Mouse (Mus musculus): ENCODE results near the gene Sergef. TPM values are rescaled to one million over a fixed set of nuclear protein-coding genes. Genes with fewer than 3 reads are reported as not detected.

The Sergef gene
- total and polyA plus RNA-seq, 2 experiments from 2014 or later: 46.9 to 50.7 TPM

DNA sequence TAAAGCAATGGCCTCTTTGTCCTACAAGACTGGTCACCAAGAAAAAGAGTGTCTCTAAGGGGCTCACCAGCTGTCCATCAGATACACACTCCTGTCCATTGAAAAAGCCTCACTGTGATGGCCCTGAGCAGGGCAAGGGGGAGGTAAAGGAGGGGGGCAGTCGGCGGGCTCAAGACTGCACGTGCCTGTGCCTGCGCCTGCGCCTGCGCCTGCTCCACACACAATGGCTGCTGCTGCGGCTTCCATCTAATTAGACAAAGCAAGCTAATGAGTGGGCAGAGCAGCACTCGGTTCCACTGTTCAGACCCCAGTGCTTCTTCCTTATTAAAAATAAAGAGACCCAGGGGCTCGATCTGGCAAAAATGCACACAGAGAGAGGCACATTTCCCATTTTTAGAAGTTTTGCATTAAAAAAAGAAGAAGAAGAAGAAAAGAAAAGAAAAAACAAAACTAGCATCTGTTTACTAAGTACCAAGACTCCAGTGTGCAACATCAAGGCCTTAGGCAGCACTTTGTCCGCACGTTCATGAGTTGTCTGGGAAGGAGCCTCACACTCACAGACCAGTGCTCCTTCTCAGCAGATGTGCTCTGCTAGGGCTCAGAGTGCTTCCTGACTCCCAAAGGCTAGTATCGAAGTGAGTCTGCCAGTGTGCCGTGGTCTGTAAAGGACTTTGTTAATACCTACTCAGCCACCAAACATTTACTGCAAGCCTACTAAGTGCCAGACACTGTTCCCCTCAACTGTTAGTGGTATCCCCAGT lies 83.1 kb downstream of the Sergef start:
- 24% methylated on average over 13 of the region's 13 CpGs for WGBS
- no peak overlapping the region for H3K9ac ChIP-seq
- TF ChIP-seq CTCF (IDR thresholded peaks at IDR 0.05; ENCODE audit: low read depth): no peak
- no peaks in the 10 kb centered on the region for H3K36me3 ChIP-seq (ENCODE audit: insufficient read depth)
- H3K27me3 ChIP-seq (ENCODE audit: insufficient read depth, low read length): no peaks in the 10 kb centered on the region
- H3K4me1 ChIP-seq (ENCODE audit: insufficient read depth): no peaks in the 10 kb centered on the region
- ATAC-seq: peak; percentile 91
- peak; percentile 76 for DNase-seq
- no peak overlapping the region for H3K27ac ChIP-seq (ENCODE audit: low read depth, low read length)
- peak overlapping the region; percentile 26; the same call in 1 of the 2 replicates for H3K4me2 ChIP-seq (ENCODE audit: low read depth)
- no peaks in the 10 kb centered on the region for H3K9me3 ChIP-seq (ENCODE audit: low read length)
- no peak overlapping the region for H3K4me3 ChIP-seq (ENCODE audit: low read depth, low read length)

DNA sequence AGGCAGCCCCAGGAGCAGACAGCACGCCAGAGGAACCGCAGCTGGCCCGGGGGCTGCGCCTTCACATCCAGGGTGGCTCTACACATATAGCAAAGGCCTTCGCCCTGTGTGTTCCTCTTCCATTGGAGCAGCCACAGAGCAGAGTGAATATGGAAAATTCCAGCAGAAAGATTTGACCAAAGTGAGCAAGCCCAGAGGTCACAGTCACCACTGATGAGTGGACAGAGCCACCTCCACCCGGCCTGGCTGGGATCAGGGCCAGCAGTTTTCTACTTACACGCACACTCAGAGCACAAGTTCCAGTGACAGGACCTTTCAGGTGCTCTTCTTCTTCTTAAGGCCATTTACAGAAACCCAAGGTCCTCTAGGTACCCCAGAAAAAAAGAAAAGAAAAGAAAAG lies 83.9 kb downstream of the Sergef start:
- 90% methylated on average over 7 of the region's 7 CpGs for WGBS
- H3K9me3 ChIP-seq (ENCODE audit: low read length): no peaks in the 10 kb centered on the region
- no peaks in the 10 kb centered on the region for H3K27me3 ChIP-seq (ENCODE audit: insufficient read depth, low read length)
- DNase-seq: no peak
- H3K27ac ChIP-seq (ENCODE audit: low read depth, low read length): no peak overlapping the region
- 0 out of 2 replicates have a peak, but pooled peaks cover 6% of the 10 kb centered on the region for H3K4me1 ChIP-seq (ENCODE audit: insufficient read depth)
- no peak overlapping the region for H3K4me3 ChIP-seq (ENCODE audit: low read depth, low read length)
- no peaks in the 10 kb centered on the region for H3K36me3 ChIP-seq (ENCODE audit: insufficient read depth)
- H3K4me2 ChIP-seq (ENCODE audit: low read depth): no peak overlapping the region
- no peak overlapping the region for H3K9ac ChIP-seq
- ATAC-seq: no peak
- no peak for TF ChIP-seq CTCF (IDR thresholded peaks at IDR 0.05; ENCODE audit: low read depth)

DNA sequence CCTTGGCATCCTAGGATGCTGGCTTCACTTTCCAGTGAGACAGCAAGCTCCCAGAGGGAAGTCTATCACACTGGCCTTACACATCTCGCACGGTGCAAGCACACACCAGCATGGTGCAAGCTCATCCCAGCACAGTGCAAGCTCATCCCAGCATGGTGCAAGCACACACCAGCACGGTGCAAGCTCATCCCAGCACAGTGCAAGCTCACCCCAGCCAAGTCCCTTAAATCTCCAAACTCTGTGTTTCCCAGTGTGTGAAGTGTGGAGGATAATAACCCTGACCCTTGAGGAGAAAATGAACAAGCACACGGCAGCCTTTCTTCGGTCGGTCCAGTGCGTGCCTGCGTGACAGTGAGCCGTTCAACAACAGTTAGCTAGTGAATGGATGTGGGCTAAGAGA lies 84.8 kb downstream of the Sergef start:
- no peak for TF ChIP-seq CTCF (IDR thresholded peaks at IDR 0.05; ENCODE audit: low read depth)
- 67% methylated on average over 9 of the region's 9 CpGs for WGBS
- Histone ChIP-seq H3K9me3 (ENCODE audit: low read length) (no peaks in the 10 kb centered on the region), H3K4me3 (ENCODE audit: low read depth, low read length) (no peak overlapping the region), H3K4me2 (ENCODE audit: low read depth) (no peak overlapping the region), H3K27me3 (ENCODE audit: insufficient read depth, low read length) (no peaks in the 10 kb centered on the region), H3K9ac (no peak overlapping the region), H3K4me1 (ENCODE audit: insufficient read depth) (0 out of 2 replicates have a peak, but pooled peaks cover 6% of the 10 kb centered on the region), H3K36me3 (ENCODE audit: insufficient read depth) (no peaks in the 10 kb centered on the region), H3K27ac (ENCODE audit: low read depth, low read length) (no peak overlapping the region)
- DNase-seq (no peak), ATAC-seq (no peak)

DNA sequence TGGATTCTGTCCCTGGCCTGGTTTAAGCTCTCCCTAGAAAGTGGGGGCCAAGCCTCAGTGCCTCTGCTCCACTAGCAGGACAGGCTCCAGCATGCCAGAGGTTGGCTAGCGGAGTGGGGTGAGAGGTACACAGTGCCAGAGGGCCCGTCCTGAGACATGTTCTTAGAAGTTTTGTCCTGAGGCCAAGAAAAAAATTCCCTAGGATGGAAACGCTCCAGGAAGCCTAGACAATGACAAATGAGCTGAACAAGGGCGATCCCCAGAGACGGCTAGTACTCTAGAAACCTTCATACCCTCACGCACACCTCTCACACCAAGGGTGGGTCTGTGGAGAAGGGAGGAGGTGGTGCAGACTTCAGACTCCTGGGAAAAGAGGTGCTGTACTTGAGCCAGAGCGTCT lies 85.6 kb downstream of the Sergef start:
- H3K27me3 ChIP-seq (ENCODE audit: insufficient read depth, low read length): no peaks in the 10 kb centered on the region
- no peak for ATAC-seq
- DNase-seq: no peak
- no peak overlapping the region for H3K27ac ChIP-seq (ENCODE audit: low read depth, low read length)
- 41% methylated on average over 7 of the region's 7 CpGs for WGBS
- H3K4me3 ChIP-seq (ENCODE audit: low read depth, low read length): no peak overlapping the region
- no peak overlapping the region for H3K4me2 ChIP-seq (ENCODE audit: low read depth)
- TF ChIP-seq CTCF (IDR thresholded peaks at IDR 0.05; ENCODE audit: low read depth): no peak
- no peaks in the 10 kb centered on the region for H3K9me3 ChIP-seq (ENCODE audit: low read length)
- no peak overlapping the region for H3K9ac ChIP-seq
- 0 out of 2 replicates have a peak, but pooled peaks cover 6% of the 10 kb centered on the region for H3K4me1 ChIP-seq (ENCODE audit: insufficient read depth)
- H3K36me3 ChIP-seq (ENCODE audit: insufficient read depth): no peaks in the 10 kb centered on the region

DNA sequence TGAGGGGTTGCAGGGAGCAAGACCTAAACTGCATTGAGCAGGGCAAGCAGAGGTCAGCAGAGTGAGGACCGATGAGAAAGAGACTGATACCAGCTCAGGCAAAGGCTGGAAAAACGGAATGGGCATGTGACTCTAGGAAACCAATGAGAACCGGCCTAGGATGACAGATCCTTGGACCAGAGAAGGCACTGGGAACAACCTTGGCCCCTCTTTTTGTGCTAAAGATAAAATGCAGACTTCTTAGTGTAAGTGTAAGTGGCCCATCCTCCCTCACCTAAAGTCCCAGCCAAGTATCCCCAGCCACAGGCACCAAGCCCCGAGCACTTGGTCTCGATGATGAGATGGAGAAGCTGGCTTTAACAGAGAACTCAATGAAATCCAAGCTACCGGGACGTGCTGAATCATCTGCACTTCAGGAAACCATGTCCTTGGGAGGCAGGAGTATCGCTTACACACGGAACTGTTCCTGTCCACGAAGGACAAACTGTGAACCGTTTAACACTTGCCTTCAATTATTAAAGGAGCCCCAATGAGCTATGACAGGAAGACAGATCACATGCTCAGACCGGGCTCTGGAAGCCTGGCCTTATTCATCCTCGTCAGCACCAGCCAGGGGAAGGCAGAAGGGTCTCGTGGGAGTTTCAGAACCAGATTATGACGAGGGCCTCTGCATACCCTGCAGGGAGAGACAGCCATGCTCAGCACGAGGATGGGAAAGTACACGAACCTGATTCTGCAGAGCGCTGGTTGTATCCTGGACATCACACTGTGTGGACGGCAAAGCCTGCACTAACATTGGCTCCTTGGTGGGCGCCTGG lies 87.5 kb downstream of the Sergef start:
- Histone ChIP-seq H3K36me3 (ENCODE audit: insufficient read depth) (no peaks in the 10 kb centered on the region), H3K4me2 (ENCODE audit: low read depth) (no peak overlapping the region), H3K4me3 (ENCODE audit: low read depth, low read length) (no peak overlapping the region), H3K27ac (ENCODE audit: low read depth, low read length) (peak overlapping the region; percentile 30; the same call in 1 of the 2 replicates), H3K9me3 (ENCODE audit: low read length) (no peaks in the 10 kb centered on the region), H3K4me1 (ENCODE audit: insufficient read depth) (0 out of 2 replicates have a peak, but pooled peaks cover 6% of the 10 kb centered on the region), H3K27me3 (ENCODE audit: insufficient read depth, low read length) (no peaks in the 10 kb centered on the region), H3K9ac (no peak overlapping the region)
- 73% methylated on average over 20 of the region's 20 CpGs for WGBS
- TF ChIP-seq CTCF (IDR thresholded peaks at IDR 0.05; ENCODE audit: low read depth): no peak
- no peak for ATAC-seq
- DNase-seq: no peak

DNA sequence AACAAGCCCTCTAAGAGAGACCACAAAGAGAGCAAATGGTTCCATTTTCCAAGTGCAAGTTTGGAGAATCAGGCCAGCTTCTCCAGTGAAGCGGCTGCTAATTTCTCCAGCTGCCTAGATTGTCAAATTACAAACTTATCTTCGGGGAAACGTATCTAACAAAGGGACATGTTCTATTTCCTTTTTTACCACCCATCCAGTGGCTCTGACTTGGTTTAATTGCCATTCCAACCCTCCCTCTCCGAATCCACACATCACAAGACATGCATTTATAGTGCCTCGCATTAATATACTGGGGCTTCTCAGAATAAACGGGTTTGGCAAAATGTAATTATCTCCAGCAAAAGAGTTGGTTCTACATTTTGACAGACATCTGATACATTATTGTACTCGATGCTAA lies 88.4 kb downstream of the Sergef start:
- H3K36me3 ChIP-seq (ENCODE audit: insufficient read depth): no peaks in the 10 kb centered on the region
- H3K9ac ChIP-seq: no peak overlapping the region
- no peak overlapping the region for H3K4me3 ChIP-seq (ENCODE audit: low read depth, low read length)
- H3K27me3 ChIP-seq (ENCODE audit: insufficient read depth, low read length): no peaks in the 10 kb centered on the region
- peak overlapping the region; percentile 30 for H3K27ac ChIP-seq (ENCODE audit: low read depth, low read length)
- H3K4me1 ChIP-seq (ENCODE audit: insufficient read depth): 0 out of 2 replicates have a peak, but pooled peaks cover 6% of the 10 kb centered on the region
- H3K9me3 ChIP-seq (ENCODE audit: low read length): no peaks in the 10 kb centered on the region
- ATAC-seq: peak; percentile 42; the same call in 1 of the 2 replicates
- DNase-seq: no peak
- no peak overlapping the region for H3K4me2 ChIP-seq (ENCODE audit: low read depth)
- 30% methylated on average over 7 of the region's 7 CpGs for WGBS
- no peak for TF ChIP-seq CTCF (IDR thresholded peaks at IDR 0.05; ENCODE audit: low read depth)

DNA sequence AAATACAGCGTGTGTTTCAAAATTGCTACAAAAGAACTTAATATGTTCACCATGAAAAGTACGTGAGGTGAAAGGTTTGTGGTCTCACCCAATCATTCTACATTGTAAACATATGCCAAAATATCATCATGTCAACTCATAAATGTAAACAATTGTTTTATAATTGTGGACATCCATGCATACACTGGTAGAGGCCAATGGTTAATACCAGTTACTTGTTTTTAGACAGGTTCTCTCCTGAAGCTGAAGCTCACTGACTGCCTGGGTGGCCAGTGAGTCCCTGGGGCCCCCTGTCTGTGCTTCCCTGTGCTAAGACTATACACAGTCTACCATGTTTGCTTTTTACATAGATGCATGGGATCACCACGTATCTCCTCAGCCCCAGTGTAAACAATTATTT lies 91.5 kb downstream of the Sergef start:
- TF ChIP-seq CTCF (IDR thresholded peaks at IDR 0.05; ENCODE audit: low read depth): no peak
- Histone ChIP-seq H3K36me3 (ENCODE audit: insufficient read depth) (no peaks in the 10 kb centered on the region), H3K9ac (no peak overlapping the region), H3K9me3 (ENCODE audit: low read length) (no peaks in the 10 kb centered on the region), H3K4me1 (ENCODE audit: insufficient read depth) (peaks cover 10% of the 10 kb centered on the region; the same call in 1 of the 2 replicates), H3K4me2 (ENCODE audit: low read depth) (no peak overlapping the region), H3K27ac (ENCODE audit: low read depth, low read length) (no peak overlapping the region), H3K4me3 (ENCODE audit: low read depth, low read length) (no peak overlapping the region), H3K27me3 (ENCODE audit: insufficient read depth, low read length) (no peaks in the 10 kb centered on the region)
- 81% methylated on average over 3 of the region's 3 CpGs for WGBS
- DNase-seq (no peak), ATAC-seq (no peak)
